Mouse (Mus musculus): ENCODE data around the gene Cdh8. TPM values are rescaled to one million over a fixed set of nuclear protein-coding genes. Genes with fewer than 3 reads are reported as not detected.

Gene Cdh8
- not detected in 2 replicates for polyA plus RNA-seq (2012; ENCODE audit: low replicate concordance)

DNA sequence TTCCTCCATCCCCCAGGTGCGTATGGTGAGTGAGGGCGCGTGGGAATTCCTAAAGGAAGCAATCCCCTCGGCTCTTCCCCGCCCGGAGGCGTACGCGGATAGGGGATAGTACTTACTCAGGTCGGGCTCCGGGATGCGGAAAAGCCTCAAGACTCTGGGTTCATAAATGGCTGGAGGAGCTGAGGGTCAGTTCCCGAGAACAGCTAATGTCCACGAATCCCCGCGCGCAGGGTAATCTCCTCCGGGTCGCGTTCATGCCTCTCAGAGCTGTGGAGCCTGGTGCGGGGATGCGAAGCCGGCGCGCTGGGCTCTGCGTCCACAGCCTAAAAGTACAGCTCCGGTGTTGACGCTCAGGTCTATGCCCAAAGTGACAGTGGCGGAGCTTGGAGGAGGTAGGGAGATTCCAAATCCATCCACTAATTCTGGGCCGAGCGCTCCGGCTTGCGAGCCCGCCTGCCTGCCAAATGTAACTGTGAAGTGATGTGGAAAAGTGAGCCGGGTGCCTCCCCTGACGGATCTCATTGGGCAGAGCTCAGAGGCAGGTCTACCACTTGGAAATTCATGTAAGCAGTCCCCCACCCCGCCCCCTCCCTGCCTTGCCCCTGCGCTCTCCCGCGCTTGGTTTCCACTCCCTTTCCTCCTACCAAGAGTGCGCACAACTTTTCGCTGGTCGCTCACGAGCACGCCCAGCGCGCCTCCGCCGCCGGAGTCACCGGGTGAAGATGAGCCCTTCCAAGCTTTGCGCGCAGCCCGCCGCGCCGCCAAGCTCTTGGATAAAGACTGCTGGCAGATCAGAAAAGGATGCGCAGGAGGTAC is at the start of gene Cdh8:
Gene Cdh8 (minus strand): TSS at position 506 of the 816 bp plus-strand sequence.

All from hematopoietic multipotent progenitor cell, adult 10-12 weeks (in vitro differentiated cells).